Mouse (Mus musculus) common myeloid progenitor, adult 5-6 weeks (primary cell): ENCODE measurements around the gene Scn5a. TPM values are rescaled to one million over a fixed set of nuclear protein-coding genes. Genes with fewer than 3 reads are reported as not detected.

ENCODE experiments used
- ATAC-seq: replicated peaks from 2 replicates; pipeline ENCODE4 v1.8.0; 2016; ENCODE audit warnings: low read depth, mild to moderate bottlenecking, moderate TSS enrichment, inconsistent platforms; ENCODE audit not compliant: poor library complexity, severe bottlenecking
- total RNA-seq: library from RNA; stranded (forward); fragments of 200-1000, 187-1606 nt; gene quantifications from 2 replicates; pipeline ENCODE4 v1.2.3, GENCODE M21; 2017

Scn5a gene
- total RNA-seq, 1 experiment from 2014 or later, result not detected

GRCm38 (mm10) chr9:119514986-119515385, 63.8 kb downstream of the Scn5a start:
- ATAC-seq, result no peak

GRCm38 (mm10) chr9:119513816-119514215, 65.0 kb downstream of the Scn5a start:
- ATAC-seq, result no peak

- no peak for ATAC-seq
These were observed 65.8 kb downstream of the Scn5a start for GRCm38 (mm10) chr9:119512993-119513392.

GRCm38 (mm10) chr9:119510902-119511301, 67.9 kb downstream of the Scn5a start:
- no peak for ATAC-seq

- no peak for ATAC-seq
These were observed 73.7 kb downstream of the Scn5a start for GRCm38 (mm10) chr9:119504981-119505658.

DNA sequence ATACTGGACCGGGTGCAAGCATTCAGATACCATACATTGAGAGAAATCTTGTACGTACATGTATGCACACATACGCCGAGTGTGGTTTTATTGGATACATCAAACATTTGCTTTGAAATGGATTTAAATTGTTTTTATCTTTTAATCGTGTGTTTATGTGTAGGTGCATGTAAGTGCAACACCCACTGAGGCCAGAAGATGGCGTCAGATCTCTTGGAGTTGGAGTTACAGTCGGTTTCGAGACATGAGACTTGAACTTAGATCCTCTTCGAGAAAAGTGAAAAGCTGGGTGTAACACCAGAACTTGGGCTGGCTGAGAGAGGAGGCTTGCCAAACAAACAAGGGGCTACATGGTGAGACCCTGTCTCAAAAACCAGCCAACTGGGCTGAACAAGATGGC, 75.2 kb downstream of the Scn5a start:
- no peak for ATAC-seq

GRCm38 (mm10) chr9:119498885-119499284, 79.9 kb downstream of the Scn5a start:
- ATAC-seq, result 0 out of 2 replicates have a peak, but pooled peaks have one; percentile 18

DNA sequence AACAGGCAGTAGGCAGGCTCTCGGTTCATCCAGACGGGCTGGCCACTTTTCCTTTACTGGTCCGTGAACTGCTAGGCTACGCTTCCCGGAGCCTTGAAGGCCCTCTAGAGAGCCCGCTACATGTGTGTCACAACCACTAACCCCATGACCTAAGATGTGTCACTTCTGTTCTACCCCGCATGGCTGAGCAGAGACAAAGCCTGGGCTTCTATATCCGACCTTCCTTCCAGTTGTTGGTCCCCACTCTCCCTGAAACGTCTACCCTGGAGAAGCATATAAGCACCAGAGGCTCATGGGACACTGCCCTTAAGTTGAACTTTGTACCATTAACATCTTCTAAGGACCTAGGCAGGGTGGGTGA, 80.6 kb downstream of the Scn5a start:
- no peak for ATAC-seq

- ATAC-seq, result no peak
These were observed 81.1 kb downstream of the Scn5a start for GRCm38 (mm10) chr9:119497546-119498246.

GRCm38 (mm10) chr9:119496960-119497359, 81.9 kb downstream of the Scn5a start:
- no peak for ATAC-seq

- no peak for ATAC-seq
These were observed 82.5 kb downstream of the Scn5a start for GRCm38 (mm10) chr9:119496354-119496753.

DNA sequence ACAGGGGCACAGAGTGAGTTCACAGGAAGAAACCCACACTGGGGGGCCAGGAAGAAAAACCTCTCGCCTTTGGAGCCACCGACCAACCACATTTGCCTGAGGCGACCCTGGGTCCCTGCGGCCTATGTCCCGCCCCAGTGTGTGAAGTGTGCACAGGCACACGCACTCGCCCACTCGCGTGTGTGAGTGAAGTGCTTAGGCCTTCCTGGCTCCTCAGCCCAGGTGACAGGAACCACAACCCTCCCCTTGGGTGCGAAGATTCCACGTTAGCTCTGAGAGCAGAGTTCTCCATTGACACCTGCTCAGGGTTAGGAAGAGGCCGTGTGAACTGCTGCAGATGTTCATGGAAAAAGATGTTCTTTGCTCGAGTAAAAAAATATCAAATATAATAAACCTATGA, 93.9 kb downstream of the Scn5a start:
- ATAC-seq, result no peak

DNA sequence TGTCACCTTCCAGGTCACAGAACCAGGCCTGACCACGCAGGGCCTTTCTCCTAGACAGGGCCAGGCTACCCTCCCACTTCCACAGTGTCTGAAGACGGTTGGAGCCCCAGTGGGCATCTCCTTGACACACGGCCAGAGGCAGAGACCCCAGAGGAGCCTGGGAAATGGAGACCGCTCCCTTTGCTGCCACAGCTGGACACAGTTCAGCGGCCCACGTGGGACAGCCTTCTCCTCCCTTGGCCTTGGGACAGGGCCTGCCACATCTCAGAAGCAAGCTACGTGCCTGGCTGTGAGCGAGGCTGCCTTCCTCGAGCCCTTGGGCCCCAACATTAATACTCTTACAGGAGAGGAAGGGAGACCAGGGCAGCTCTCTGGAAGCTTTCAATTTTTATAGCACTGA, 94.4 kb downstream of the Scn5a start:
- ATAC-seq, result no peak

- ATAC-seq, result peak; percentile 25; the same call in 1 of the 2 replicates
These were observed 95.1 kb downstream of the Scn5a start for GRCm38 (mm10) chr9:119483554-119484353.

DNA sequence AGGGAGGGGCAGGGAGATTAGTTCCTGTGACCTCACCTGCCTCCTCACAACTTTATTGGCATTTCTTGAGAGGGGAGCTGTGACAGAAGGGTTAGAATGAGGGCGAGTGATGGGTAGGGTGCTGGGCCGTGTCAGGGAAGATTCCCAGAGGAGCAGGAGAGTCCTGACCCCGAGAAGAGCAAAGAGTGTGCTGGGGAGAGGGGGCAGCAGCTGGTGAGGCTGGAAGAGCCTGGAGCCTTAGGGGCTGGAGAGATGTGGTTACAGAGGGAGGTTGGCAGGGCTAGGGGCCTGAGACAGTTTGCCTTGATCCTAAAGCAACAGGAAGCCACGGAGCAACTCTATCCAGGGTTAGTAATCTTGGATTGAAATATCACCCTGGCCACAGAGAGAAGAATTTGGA, 97.2 kb downstream of the Scn5a start:
- no peak for ATAC-seq

GRCm38 (mm10) chr9:119479297-119479696, 99.5 kb downstream of the Scn5a start:
- no peak for ATAC-seq

DNA sequence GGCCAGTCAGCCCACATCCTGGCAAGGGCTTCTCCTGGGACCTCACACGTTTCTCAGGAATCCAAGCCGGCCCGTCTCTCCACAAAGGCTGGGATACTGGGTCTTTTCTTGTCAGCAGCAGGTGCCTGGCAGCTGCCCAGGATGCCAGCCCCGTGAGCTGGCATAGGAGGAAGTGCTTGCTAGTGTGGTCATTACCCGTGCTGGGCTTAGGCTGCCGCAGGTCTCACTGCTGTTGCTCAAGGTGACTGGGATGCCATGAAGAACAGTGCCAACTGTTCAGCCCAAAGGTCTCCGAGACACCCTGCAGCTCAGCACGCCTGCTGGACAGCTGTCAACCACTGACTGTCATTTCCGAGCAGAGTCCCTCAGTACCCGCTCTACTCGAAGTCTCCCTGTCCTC, 100.5 kb downstream of the Scn5a start:
- ATAC-seq, result no peak

DNA sequence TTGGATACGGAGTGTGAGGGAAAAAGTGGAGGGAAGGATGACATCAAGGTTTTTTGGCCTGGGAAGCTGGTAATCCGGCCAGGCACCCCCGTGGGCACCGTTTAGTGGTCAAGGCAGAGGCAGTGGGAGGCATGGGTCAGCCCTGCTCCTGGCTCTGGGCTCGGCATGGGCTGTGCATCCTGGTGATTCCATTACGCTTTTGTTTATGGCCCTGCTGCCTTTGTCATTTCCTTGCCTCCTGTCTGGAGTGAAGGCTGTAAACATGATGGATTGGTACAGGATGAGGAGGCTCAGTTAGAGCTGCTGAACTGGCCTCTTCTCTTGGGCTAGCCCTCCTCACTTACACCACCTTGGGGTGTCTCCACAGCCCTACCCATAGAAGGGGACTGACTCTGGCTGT, 101.1 kb downstream of the Scn5a start:
- ATAC-seq, result no peak

- ATAC-seq, result no peak
These were observed 103.9 kb downstream of the Scn5a start for GRCm38 (mm10) chr9:119474717-119475611.

- no peak for ATAC-seq
These were observed 105.1 kb downstream of the Scn5a start for GRCm38 (mm10) chr9:119473608-119474164.
